Mouse (Mus musculus): Measurements from ENCODE around the gene Parpbp. TPM values are rescaled to one million over a fixed set of nuclear protein-coding genes. Genes with fewer than 3 reads are reported as not detected.
A peak's percentile ranks its signal among the peaks of the same experiment; 100 is the strongest.

Parpbp gene
- polyA plus RNA-seq, 1 experiment: 2.9 TPM

DNA sequence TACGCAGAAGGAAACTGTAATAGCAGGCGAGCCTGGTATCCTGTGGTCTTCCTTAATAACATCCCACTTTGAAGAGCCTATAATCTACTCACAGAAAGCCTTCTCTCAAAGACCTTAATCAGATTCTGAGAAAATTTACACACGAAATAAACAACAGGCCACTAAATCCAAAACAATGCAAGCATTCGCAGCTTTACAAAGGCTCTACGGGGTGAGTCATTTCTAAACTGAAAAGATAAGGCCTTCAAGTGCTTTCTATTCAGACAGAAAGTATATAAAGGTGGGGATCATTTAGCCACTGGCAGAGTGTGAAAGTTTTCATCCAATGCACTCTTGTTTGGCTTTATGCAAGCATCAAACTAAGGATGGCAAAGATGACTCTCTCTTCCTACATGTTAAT, 56.0 kb downstream of the Parpbp start, which contains the start of gene Pmch:
TSS of gene Pmch (plus strand) at position 301 of the 400 bp plus-strand sequence.
- peak; percentile 4 for DNase-seq (ENCODE audit: low read depth)

GRCm38 (mm10) chr10:88067377-88067776, 79.4 kb downstream of the Parpbp start:
- TF ChIP-seq POLR2A (IDR thresholded peaks at IDR 0.05; ENCODE audit: borderline replicate concordance, extremely low read depth, insufficient read depth, insufficient read length, poor library complexity, severe bottlenecking) (no peak), CTCF (IDR thresholded peaks at IDR 0.05; ENCODE audit: borderline replicate concordance, extremely low read depth, insufficient read depth, insufficient read length) (no peak)
- no peak for DNase-seq (ENCODE audit: low read depth)

More for the DNA sequence above, 56.0 kb downstream of the Parpbp start, which contains the start of gene Pmch:
- TF ChIP-seq CTCF (IDR thresholded peaks at IDR 0.05; ENCODE audit: borderline replicate concordance, extremely low read depth, insufficient read depth, insufficient read length) (no peak), POLR2A (IDR thresholded peaks at IDR 0.05; ENCODE audit: borderline replicate concordance, extremely low read depth, insufficient read depth, insufficient read length, poor library complexity, severe bottlenecking) (no peak)

DNA sequence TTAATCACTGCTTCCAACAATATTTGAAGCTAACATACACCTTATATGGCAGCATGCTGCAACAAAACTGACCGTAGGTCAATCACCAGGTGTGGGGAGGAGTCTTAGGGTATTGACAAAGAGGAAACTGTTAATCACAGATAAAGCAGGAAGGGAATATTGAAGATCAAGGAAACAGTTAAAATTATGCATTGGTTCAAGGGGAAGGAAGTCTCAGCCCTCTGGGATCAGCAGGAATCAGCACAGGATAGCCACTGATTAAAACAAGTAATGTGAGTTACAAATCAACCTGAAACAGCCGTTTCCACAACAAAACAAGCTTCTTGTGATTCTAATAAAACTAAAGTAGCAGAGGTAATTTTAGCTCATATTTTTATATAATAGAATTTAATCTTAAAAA, 81.9 kb downstream of the Parpbp start:
- no peak for TF ChIP-seq CTCF (IDR thresholded peaks at IDR 0.05; ENCODE audit: borderline replicate concordance, extremely low read depth, insufficient read depth, insufficient read length)
- TF ChIP-seq POLR2A (IDR thresholded peaks at IDR 0.05; ENCODE audit: borderline replicate concordance, extremely low read depth, insufficient read depth, insufficient read length, poor library complexity, severe bottlenecking): no peak
- no peak for DNase-seq (ENCODE audit: low read depth)

DNA sequence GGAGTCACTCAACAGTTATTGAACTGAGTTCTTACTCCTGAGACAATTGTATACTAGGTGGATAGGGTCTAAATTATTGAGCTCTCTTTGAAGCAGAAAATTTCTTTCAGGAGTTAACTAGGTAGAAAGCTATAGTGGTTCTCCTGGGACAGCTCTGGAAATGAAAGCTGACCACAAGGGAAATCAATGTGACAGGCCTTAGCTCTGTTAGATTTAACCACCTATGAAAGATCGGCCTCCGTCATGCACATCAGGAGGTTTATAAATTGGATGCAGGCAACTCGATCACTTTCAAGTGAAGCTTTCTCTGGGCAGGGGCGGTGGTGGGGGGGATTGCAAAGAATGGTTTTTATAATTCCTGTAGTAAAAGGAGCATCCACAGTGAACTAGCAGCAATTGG, 83.3 kb downstream of the Parpbp start:
- peak; percentile 11 for DNase-seq (ENCODE audit: low read depth)
- no peak for TF ChIP-seq CTCF (IDR thresholded peaks at IDR 0.05; ENCODE audit: borderline replicate concordance, extremely low read depth, insufficient read depth, insufficient read length)
- no peak for TF ChIP-seq POLR2A (IDR thresholded peaks at IDR 0.05; ENCODE audit: borderline replicate concordance, extremely low read depth, insufficient read depth, insufficient read length, poor library complexity, severe bottlenecking)

DNA sequence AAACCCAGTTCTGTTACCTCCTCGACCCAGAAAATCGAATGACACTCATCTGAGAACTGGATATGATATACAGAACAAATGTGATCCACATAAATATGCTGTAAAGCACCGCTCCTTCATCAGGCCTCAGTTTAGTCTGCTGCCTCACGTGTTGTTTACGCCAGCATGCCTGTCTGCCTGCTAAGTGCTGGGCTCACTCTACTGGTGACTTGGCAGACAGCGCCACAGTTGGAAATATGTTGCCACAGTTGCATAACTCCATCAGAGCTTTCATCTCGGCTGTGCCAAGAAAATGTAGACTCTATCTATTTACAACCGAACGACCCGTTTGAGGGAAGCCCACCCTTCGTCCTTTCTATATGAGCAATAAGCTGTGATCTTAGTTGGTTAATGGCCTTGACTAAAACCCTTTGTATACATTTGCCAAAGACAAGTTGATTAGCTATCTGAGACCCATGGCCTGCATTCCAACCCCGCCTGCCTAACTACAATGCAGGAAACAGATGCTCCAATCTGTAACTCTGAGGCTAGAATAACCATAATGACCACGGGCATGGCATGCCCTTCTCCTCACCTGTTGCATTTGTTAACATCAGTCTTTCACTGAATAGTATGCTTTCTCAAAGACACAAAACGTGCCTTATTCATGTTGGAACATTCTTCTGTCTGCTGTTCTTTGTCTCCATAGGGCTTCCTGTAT, 89.6 kb downstream of the Parpbp start:
- no peak for TF ChIP-seq POLR2A (IDR thresholded peaks at IDR 0.05; ENCODE audit: borderline replicate concordance, extremely low read depth, insufficient read depth, insufficient read length, poor library complexity, severe bottlenecking)
- peak; percentile 73 for DNase-seq (ENCODE audit: low read depth)

GRCm38 (mm10) chr10:88054233-88054985, 92.3 kb downstream of the Parpbp start:
- TF ChIP-seq POLR2A (IDR thresholded peaks at IDR 0.05; ENCODE audit: borderline replicate concordance, extremely low read depth, insufficient read depth, insufficient read length, poor library complexity, severe bottlenecking) (no peak), CTCF (IDR thresholded peaks at IDR 0.05; ENCODE audit: borderline replicate concordance, extremely low read depth, insufficient read depth, insufficient read length) (no peak)
- no peak for DNase-seq (ENCODE audit: low read depth)

- DNase-seq (ENCODE audit: low read depth): peak; percentile 36
- TF ChIP-seq POLR2A (IDR thresholded peaks at IDR 0.05; ENCODE audit: borderline replicate concordance, extremely low read depth, insufficient read depth, insufficient read length, poor library complexity, severe bottlenecking): no peak
- TF ChIP-seq CTCF (IDR thresholded peaks at IDR 0.05; ENCODE audit: borderline replicate concordance, extremely low read depth, insufficient read depth, insufficient read length): no peak
These were observed 100.5 kb downstream of the Parpbp start for GRCm38 (mm10) chr10:88046098-88046771.

DNA sequence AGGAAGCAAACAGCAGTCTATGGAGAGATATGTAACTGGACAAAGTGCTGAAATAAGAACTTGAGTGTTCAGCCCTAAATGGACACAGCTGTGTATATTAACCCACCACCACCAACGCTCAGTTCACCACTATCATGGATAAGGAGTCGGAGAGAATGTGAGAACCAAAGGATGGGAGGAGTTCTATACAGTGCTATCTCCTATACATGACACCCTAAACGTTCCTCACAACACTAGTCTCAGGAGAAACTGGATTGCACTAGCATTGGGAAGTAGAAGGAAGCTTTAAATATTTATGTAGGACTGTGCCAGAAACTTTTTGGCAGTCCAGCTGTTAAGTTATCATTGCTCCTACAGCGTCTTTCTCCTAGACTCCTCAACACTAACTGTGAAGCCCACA, 102.4 kb downstream of the Parpbp start:
- TF ChIP-seq POLR2A (IDR thresholded peaks at IDR 0.05; ENCODE audit: borderline replicate concordance, extremely low read depth, insufficient read depth, insufficient read length, poor library complexity, severe bottlenecking) (no peak), CTCF (IDR thresholded peaks at IDR 0.05; ENCODE audit: borderline replicate concordance, extremely low read depth, insufficient read depth, insufficient read length) (no peak)
- DNase-seq (ENCODE audit: low read depth): no peak

Other genes with a start within 250 kb of the Parpbp start
- 3.9 and 5.3 TPM in 2 replicates for gene Pmch, start 55.9 kb downstream of the Parpbp start, polyA plus RNA-seq (2012; rRNA removed)
- gene Nup37, start 51 bp upstream of the Parpbp start, polyA plus RNA-seq (2012; rRNA removed): 17.8 and 29.6 TPM in 2 replicates
- 19.5 and 20.1 TPM in 2 replicates for gene Washc3, start 54.2 kb upstream of the Parpbp start, polyA plus RNA-seq (2012; rRNA removed)
- 0.45 and 0.57 TPM in 2 replicates for gene Dram1, start 232.1 kb upstream of the Parpbp start, polyA plus RNA-seq (2012; rRNA removed)
- 31.7 and 41.4 TPM in 2 replicates for gene Gnptab, start 232.2 kb upstream of the Parpbp start, polyA plus RNA-seq (2012; rRNA removed)

Measured in brain, embryonic 14.5 days (tissue).